Mouse (Mus musculus): Measurements from ENCODE around the gene Gng12. TPM values are rescaled to one million over a fixed set of nuclear protein-coding genes. Genes with fewer than 3 reads are reported as not detected.
A peak's percentile ranks its signal among the peaks of the same experiment; 100 is the strongest.

Gene Gng12
- polyA plus RNA-seq, 1 experiment from 2014 or later, result 51.7 TPM

DNA sequence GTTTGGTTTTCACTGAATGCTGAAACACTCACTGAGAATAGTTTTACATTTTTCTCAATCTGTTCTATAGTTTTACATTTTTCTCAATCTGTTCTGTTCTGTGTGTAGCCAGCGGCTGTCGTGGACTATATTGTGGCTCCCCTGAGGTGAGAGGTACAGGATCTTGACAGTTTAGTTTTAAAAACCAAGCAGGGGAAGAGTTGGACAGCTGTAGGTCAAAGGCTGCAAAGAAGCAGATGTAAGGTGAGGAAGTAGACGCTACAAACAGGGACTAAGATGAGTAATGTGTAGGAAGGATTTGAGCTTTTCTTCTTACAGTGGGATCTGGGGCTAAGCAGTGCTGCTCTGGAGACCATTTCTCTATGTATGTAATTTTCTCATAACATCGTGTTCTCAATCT, 46.6 kb downstream of the Gng12 start:
- H3K9ac ChIP-seq, result no peak overlapping the region
- H3K4me3 ChIP-seq, result no peak overlapping the region
- H3K4me1 ChIP-seq, result peaks cover 38% of the 10 kb centered on the region
- H3K9me3 ChIP-seq, result no peaks in the 10 kb centered on the region
- 65% methylated on average over 4 of the region's 4 CpGs for WGBS
- no peaks in the 10 kb centered on the region for H3K36me3 ChIP-seq
- H3K4me2 ChIP-seq, result no peak overlapping the region
- no peaks in the 10 kb centered on the region for H3K27me3 ChIP-seq (replicated peaks)
- H3K27ac ChIP-seq (replicated peaks), result no peak overlapping the region
- no peak for ATAC-seq (ENCODE audit: extremely low read depth, insufficient number of reproducible peaks, low FRiP score, low TSS enrichment)

DNA sequence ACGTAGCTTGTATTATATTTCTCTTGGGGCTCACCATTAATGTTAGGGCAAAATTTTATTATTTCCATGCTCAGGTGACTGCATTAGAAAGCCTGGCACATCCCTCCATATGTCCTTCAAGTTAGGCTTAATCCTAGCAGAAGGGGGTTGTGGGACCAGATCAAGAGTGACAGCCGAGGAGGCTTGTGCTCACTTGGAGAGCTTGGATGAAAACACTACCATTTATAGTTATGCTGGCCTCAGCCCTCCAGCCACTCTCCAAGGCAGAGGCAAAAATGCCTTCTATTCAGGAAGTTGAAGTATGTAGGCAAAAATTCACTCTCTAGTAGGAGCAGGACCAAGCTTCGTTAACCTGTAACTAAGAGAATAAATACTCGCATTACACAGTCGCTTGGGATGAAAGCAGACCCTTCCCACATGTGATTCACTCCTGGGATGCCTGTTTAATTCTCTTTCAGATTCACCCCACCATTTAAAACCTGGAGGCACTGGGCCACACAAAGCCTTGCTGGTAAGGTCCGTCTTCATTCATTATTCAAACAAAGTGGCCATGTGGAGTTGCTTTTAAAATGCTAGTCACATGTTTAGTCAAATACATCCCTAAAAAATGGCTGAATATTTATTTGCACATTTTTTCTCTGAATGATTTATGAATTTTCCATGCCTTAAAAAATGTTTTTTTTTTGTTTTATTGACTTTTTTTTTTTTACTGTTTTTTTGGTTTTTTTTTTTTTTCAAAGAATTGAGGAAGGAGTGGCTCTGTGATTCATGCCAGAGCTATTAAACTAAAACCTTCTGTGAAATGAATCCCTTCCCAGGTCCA, 47.4 kb downstream of the Gng12 start:
- no peaks in the 10 kb centered on the region for H3K27me3 ChIP-seq (replicated peaks)
- no peak overlapping the region for H3K9ac ChIP-seq
- H3K4me3 ChIP-seq, result no peak overlapping the region
- no peak for ATAC-seq (ENCODE audit: extremely low read depth, insufficient number of reproducible peaks, low FRiP score, low TSS enrichment)
- WGBS, result 59% methylated on average over 6 of the region's 6 CpGs
- H3K36me3 ChIP-seq, result no peaks in the 10 kb centered on the region
- no peaks in the 10 kb centered on the region for H3K9me3 ChIP-seq
- peak overlapping the region; percentile 29 for H3K27ac ChIP-seq (replicated peaks)
- peaks cover 38% of the 10 kb centered on the region for H3K4me1 ChIP-seq
- H3K4me2 ChIP-seq, result no peak overlapping the region

GRCm38 (mm10) chr6:66944190-66945003, 48.2 kb downstream of the Gng12 start:
- no peak overlapping the region for H3K27ac ChIP-seq (replicated peaks)
- no peak overlapping the region for H3K4me3 ChIP-seq
- no peaks in the 10 kb centered on the region for H3K9me3 ChIP-seq
- H3K4me1 ChIP-seq, result peaks cover 44% of the 10 kb centered on the region
- ATAC-seq (ENCODE audit: extremely low read depth, insufficient number of reproducible peaks, low FRiP score, low TSS enrichment), result no peak
- H3K4me2 ChIP-seq, result no peak overlapping the region
- no peaks in the 10 kb centered on the region for H3K27me3 ChIP-seq (replicated peaks)
- H3K36me3 ChIP-seq, result no peaks in the 10 kb centered on the region
- no peak overlapping the region for H3K9ac ChIP-seq
- 75% methylated on average over 12 of the region's 12 CpGs for WGBS

DNA sequence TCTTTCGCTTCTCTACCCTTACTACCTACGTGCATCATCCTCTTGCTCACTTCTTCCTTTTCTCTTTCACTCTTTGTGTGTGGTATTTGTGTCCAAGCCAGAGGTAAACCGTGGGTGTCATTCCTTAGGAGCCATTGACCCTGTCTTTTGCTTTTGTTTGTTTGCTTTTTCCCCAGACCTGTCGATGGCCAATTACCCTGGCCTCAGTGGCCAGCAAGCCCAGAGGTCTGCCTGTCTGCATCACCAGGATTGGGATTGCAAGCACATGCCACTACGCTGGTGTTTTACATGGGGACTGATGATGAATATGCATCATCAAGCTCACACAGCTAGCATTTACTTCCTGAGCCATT, 48.8 kb downstream of the Gng12 start:
- Histone ChIP-seq H3K27me3 (replicated peaks) (no peaks in the 10 kb centered on the region), H3K4me2 (no peak overlapping the region), H3K4me3 (no peak overlapping the region), H3K27ac (replicated peaks) (no peak overlapping the region), H3K9ac (no peak overlapping the region), H3K36me3 (no peaks in the 10 kb centered on the region), H3K4me1 (peaks cover 44% of the 10 kb centered on the region), H3K9me3 (no peaks in the 10 kb centered on the region)
- ATAC-seq (ENCODE audit: extremely low read depth, insufficient number of reproducible peaks, low FRiP score, low TSS enrichment), result no peak
- 60% methylated on average over 5 of the region's 5 CpGs for WGBS

DNA sequence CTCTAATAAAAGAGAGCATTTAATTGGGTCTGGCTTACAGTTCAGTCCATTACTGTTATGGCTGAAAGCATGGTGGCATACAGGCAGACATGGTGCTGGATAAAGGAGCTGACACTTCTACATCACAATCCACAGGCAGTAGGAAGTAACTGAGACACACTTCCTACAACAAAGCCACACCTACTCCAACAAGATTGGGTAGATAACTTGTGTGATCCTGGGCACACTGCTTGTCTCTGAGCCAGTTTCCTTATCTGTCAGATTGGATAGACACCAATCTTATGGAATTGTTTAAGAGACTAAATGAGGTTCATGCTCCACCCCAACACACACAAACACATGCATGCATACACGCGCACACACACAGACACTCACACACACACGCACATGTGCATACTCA, 51.9 kb downstream of the Gng12 start:
- WGBS, result 92% methylated on average over 3 of the region's 3 CpGs
- Histone ChIP-seq H3K27ac (replicated peaks) (no peak overlapping the region), H3K4me3 (no peak overlapping the region), H3K4me1 (peaks cover 20% of the 10 kb centered on the region), H3K9me3 (no peaks in the 10 kb centered on the region), H3K4me2 (no peak overlapping the region), H3K27me3 (replicated peaks) (no peaks in the 10 kb centered on the region), H3K36me3 (no peaks in the 10 kb centered on the region), H3K9ac (no peak overlapping the region)
- ATAC-seq (ENCODE audit: extremely low read depth, insufficient number of reproducible peaks, low FRiP score, low TSS enrichment), result no peak

DNA sequence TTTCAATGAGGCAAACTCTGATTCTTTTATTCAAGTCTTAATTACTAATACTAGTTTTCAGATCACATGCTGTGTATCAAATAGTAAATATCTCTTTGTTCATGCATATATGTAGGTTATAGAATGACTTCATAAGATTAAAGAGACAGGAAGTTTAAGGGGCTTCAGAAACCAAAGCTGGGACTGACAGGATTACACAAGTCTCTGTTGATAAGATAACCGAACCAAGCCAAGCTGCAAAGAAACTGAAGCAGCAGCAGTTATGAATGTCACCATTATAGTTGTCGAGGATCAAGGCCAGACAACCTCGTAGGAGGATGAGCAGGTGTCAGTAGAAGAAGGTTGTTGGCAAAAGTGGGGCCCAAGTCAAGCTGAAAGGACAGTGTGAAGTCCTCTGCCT, 52.7 kb downstream of the Gng12 start:
- Histone ChIP-seq H3K4me1 (peaks cover 16% of the 10 kb centered on the region), H3K27me3 (replicated peaks) (no peaks in the 10 kb centered on the region), H3K9me3 (no peaks in the 10 kb centered on the region), H3K4me3 (no peak overlapping the region), H3K36me3 (no peaks in the 10 kb centered on the region), H3K4me2 (no peak overlapping the region), H3K27ac (replicated peaks) (no peak overlapping the region), H3K9ac (no peak overlapping the region)
- no peak for ATAC-seq (ENCODE audit: extremely low read depth, insufficient number of reproducible peaks, low FRiP score, low TSS enrichment)
- WGBS, result 22% methylated on average over 3 of the region's 3 CpGs

GRCm38 (mm10) chr6:66951726-66952418, 55.7 kb downstream of the Gng12 start:
- Histone ChIP-seq H3K4me3 (no peak overlapping the region), H3K27me3 (replicated peaks) (no peaks in the 10 kb centered on the region), H3K9ac (no peak overlapping the region), H3K4me1 (peaks cover 14% of the 10 kb centered on the region), H3K9me3 (no peaks in the 10 kb centered on the region), H3K27ac (replicated peaks) (no peak overlapping the region), H3K4me2 (no peak overlapping the region), H3K36me3 (no peaks in the 10 kb centered on the region)
- WGBS, result 62% methylated on average over 5 of the region's 5 CpGs
- no peak for ATAC-seq (ENCODE audit: extremely low read depth, insufficient number of reproducible peaks, low FRiP score, low TSS enrichment)

DNA sequence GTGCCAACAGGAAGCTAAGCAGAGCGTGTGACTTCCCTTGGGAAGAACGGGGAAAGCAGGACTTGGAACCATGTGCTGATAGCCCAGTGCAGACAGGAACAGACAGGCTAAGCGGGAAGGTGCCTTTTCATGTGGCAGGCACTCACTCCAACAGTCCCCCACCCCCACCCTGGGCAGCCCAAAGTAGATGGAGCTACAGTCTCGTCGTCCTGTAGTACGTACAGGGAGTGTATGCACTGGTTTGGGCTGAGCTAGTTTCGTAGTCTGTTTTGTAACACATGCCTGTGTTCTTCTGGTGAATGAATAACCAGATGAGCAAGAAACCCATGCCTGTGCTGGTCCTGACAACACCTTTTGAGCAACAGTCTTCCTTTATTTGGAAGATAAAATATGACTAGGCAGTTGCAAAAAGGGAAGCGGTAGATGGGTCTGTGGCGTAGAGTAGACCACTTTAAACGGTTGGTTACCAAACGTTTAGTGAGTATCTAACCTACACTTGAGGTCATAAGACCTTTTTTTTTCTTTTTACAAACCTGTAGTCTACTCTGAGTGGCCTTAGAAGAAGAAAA, 57.8 kb downstream of the Gng12 start:
- Histone ChIP-seq H3K27ac (replicated peaks) (no peak overlapping the region), H3K4me2 (0 out of 2 replicates have a peak overlapping the region, but pooled peaks have one; percentile 11), H3K4me3 (no peak overlapping the region), H3K36me3 (no peaks in the 10 kb centered on the region), H3K9me3 (no peaks in the 10 kb centered on the region), H3K27me3 (replicated peaks) (no peaks in the 10 kb centered on the region), H3K4me1 (peaks cover 12% of the 10 kb centered on the region), H3K9ac (no peak overlapping the region)
- WGBS, result 59% methylated on average over 11 of the region's 11 CpGs
- no peak for ATAC-seq (ENCODE audit: extremely low read depth, insufficient number of reproducible peaks, low FRiP score, low TSS enrichment)

DNA sequence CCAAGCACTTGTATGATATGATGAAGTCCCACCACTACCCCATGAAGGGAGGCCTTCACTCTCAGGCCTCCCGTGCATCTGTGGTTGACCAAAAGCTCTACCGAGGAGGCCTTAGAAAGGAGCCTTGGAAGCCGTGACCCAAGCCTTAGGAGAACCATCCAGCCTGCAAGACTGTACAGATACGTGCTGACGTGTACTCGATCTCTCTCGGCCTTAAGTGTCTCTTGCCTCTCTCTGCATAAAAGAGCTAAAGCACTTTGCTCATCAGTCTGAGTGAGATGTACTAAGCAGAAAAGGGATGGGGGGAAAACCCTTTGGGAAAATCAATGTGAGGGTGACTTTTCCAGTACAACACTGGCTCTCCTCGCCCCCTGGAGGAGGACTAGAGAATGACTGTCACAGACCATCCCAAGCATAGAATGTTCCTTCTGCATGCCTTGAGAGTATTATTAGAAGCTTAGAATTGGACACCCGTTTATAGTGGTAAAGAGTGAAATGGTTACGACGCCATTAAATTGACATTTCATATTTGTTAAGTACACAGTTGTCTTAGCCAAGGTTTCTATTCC, 59.0 kb downstream of the Gng12 start:
- Histone ChIP-seq H3K36me3 (no peaks in the 10 kb centered on the region), H3K4me2 (no peak overlapping the region), H3K4me1 (peaks cover 15% of the 10 kb centered on the region), H3K4me3 (no peak overlapping the region), H3K9me3 (no peaks in the 10 kb centered on the region), H3K27ac (replicated peaks) (no peak overlapping the region), H3K27me3 (replicated peaks) (no peaks in the 10 kb centered on the region), H3K9ac (no peak overlapping the region)
- 76% methylated on average over 11 of the region's 11 CpGs for WGBS
- ATAC-seq (ENCODE audit: extremely low read depth, insufficient number of reproducible peaks, low FRiP score, low TSS enrichment), result no peak

GRCm38 (mm10) chr6:66958466-66959235, 62.5 kb downstream of the Gng12 start:
- ATAC-seq (ENCODE audit: extremely low read depth, insufficient number of reproducible peaks, low FRiP score, low TSS enrichment), result no peak
- Histone ChIP-seq H3K4me1 (peaks cover 40% of the 10 kb centered on the region), H3K4me2 (no peak overlapping the region), H3K4me3 (no peak overlapping the region), H3K9me3 (no peaks in the 10 kb centered on the region), H3K9ac (no peak overlapping the region), H3K36me3 (no peaks in the 10 kb centered on the region), H3K27me3 (replicated peaks) (no peaks in the 10 kb centered on the region), H3K27ac (replicated peaks) (no peak overlapping the region)
- WGBS, result 93% methylated on average over 5 of the region's 5 CpGs
